Mouse (Mus musculus): ENCODE measurements around the gene Vdac2. TPM values are rescaled to one million over a fixed set of nuclear protein-coding genes. Genes with fewer than 3 reads are reported as not detected.
A peak's percentile ranks its signal among the peaks of the same experiment; 100 is the strongest.

Vdac2 gene
- polyA plus RNA-seq, 1 experiment from 2014 or later, result 269 TPM

DNA sequence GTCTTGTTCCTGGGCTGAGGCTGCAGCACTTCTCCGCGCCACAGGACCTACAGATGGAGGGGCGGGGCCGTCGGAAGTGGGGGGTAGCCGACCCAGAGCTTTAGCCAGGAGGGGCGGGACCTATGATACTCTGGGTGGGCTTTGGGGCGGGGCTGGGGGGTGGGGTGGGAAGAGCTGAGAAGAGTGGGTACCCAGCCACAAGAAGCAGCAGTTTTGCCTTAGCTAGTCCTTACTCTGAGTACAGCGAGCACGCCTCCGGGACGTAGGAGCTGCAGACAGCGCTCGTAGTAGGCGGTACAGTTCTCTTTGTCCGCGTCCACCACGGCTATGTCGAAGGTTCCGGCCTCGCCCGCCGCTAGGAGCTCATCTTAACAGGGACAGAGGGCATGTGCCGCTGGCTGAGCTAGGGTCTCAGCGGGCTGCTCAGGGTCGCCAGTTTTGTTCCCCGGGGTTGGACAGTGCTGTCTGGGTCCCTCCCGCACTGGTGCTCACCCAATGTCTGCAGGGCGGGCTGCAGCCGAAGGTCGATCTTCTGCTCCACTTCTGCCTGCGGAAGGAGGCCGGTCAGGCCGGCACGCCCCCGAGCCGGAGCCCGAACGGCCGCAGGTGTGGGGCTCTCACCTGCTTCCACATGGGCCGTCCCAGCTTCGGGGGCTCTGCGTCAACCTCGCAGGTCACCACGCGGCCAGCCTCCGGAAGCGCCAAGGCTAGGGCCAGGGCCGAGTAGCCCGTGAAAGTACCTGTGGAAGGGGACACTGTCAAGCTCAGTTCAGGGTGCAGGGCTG lies 22.5 kb downstream of the Vdac2 start:
- peaks cover 37% of the 10 kb centered on the region for H3K36me3 ChIP-seq
- no peaks in the 10 kb centered on the region for H3K27me3 ChIP-seq (replicated peaks)
- WGBS, result under 1% methylated on average over 50 of the region's 50 CpGs
- no peaks in the 10 kb centered on the region for H3K9me3 ChIP-seq
- peak overlapping the region; percentile 64 for H3K4me3 ChIP-seq
- peak overlapping the region; percentile 99 for H3K4me2 ChIP-seq (replicated peaks)
- peaks cover 27% of the 10 kb centered on the region for H3K4me1 ChIP-seq
- H3K9ac ChIP-seq, result peak overlapping the region; percentile 68
- ATAC-seq (ENCODE audit: low FRiP score, low read depth), result peak; percentile 37
- H3K27ac ChIP-seq, result 0 out of 2 replicates have a peak overlapping the region, but pooled peaks have one; percentile 7

DNA sequence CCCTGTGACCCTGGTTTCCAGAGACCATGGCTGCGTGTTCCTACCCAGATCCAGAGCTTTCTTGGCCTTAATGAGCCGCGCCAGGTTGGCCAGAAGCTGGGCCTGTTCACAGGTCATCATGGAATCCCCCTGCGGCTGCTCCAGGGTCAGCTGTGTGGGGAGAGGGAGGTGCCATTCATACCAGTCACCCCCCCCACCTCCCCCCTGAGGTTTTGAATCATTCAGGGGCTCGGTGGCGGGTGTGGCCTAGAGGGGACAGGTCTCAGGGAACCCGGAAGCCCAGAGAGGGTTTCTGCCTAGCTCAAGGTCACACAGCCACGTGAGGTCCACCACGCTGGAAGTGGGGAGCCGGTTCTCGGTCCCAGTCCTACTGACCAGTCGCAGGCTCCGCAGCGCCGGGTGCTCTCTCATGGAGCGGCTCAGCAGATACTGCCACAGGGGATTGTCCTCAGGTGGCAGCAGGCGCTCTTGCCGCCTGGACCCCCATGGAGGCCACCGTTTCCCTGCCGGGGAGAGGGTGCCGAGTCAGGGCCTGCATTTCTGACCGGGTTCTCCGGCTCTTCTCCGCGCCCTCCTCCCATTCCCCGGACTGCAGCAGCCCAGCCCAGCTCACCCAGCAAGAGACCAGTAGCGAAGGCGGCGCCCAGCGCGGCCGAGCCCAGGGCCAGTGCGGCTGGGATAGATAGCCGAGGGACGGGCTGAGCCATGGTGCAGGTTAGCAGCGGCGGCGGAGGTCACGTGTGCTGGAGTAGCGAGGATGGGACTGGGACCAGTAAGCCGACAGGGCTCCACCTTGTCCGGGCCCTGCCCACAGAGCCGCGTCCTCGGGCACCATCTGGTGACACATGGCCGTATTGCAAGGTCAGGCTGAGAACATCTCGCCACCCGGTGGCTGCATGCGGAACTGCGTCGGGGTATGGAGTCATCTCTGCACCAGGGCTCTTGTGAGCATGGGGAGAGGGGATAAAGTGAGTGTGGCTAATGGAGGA lies 23.4 kb downstream of the Vdac2 start, which contains the start of gene Comtd1:
Gene Comtd1, minus strand, starts transcription at position 812 of the 989 bp plus-strand sequence.
- Histone ChIP-seq H3K4me1 (peaks cover 27% of the 10 kb centered on the region), H3K9me3 (no peaks in the 10 kb centered on the region), H3K4me3 (peak within 1 kb of the TSS; percentile 64), H3K36me3 (peaks cover 29% of the 10 kb centered on the region), H3K27ac (0 out of 2 replicates have a peak within 1 kb of the TSS, but pooled peaks have one; percentile 7), H3K4me2 (replicated peaks) (peak within 1 kb of the TSS; percentile 99), H3K27me3 (replicated peaks) (no peaks in the 10 kb centered on the region), H3K9ac (peak within 1 kb of the TSS; percentile 68)
- ATAC-seq (ENCODE audit: low FRiP score, low read depth), result peak; percentile 86
- WGBS, result under 1% methylated on average over 51 of the region's 51 CpGs

DNA sequence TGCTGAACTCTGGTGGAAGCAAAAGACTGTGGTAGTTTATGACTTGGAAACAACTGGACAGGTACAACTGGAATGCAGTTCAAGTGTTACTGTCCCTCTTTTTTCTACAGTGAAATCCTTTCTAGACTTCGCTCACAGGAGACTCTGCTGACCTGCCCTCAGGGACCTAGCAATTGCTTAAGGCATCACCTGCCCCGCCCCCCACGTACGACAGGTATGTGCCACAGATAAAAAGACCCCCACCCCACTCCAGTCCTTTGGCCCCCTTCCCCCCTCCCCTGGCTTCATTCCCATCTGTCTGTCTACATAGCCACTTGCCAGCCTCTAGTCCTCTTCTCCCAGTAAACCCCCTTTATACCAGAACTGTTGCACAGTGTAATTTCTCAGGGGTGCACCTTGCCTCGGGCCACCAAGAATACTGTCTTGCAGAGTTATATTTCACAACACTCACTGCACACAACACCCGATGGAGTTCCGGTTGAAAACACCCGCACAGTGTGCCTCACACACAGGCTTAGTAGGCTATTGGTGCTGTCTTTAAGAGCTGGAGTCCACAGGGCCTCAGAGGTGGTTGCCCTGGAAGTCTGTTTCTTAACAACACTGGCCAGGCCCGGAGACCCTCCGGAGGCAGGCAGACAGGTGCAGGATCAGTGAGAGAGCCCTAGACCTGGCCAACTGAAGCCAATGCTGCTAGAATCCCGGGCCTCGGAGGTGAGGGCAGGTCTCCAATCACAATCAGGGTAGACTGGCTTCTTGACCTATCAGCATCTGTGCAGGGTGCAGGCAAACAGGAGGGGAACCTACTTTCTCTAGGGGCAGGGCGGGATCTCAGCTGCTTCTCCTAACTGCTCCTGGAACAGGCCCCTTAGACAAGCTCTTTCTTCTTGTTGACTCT lies 24.7 kb downstream of the Vdac2 start:
- no peaks in the 10 kb centered on the region for H3K27me3 ChIP-seq (replicated peaks)
- no peak overlapping the region for H3K9ac ChIP-seq
- WGBS, result 89% methylated on average over 13 of the region's 13 CpGs
- no peak for ATAC-seq (ENCODE audit: low FRiP score, low read depth)
- H3K36me3 ChIP-seq, result peaks cover 16% of the 10 kb centered on the region
- H3K9me3 ChIP-seq, result no peaks in the 10 kb centered on the region
- peaks cover 30% of the 10 kb centered on the region for H3K4me1 ChIP-seq
- H3K4me2 ChIP-seq (replicated peaks), result no peak overlapping the region
- no peak overlapping the region for H3K27ac ChIP-seq
- H3K4me3 ChIP-seq, result no peak overlapping the region

DNA sequence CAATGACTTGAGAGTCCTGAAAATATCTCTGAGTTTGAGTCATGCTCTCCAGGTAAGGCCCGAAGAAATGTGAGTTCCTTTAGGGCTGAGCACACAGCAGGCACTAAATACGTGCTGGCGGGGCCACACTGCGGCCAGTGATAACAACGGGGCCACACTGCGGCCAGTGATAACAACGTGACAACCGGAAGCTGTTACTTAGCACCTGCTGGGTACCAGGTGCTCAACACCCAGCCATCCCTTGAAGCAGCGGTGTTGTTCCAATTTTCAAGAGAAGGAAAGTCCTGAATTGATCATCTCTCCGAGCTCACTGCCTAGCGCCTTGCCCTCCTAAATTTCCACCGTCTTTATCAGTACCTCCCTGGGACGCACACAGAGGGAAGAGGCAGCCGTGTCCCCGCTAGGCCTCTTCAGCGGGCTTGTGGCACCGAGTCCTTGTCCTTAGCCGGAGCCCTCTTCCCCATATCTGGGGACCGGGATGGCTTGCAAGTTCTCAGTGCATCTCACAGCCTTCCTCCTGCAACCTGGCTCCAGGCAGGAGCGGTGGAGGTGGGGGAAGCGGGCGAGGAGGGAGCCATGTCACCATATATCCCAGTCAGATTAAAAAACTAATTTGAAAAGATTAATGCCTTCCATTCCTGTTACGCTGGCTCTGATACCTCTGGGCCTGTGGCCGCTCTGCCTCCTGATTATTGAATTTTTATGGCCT lies 25.5 kb downstream of the Vdac2 start:
- Histone ChIP-seq H3K9me3 (no peaks in the 10 kb centered on the region), H3K4me3 (no peak overlapping the region), H3K4me2 (replicated peaks) (no peak overlapping the region), H3K36me3 (peaks cover 9% of the 10 kb centered on the region), H3K27me3 (replicated peaks) (no peaks in the 10 kb centered on the region), H3K9ac (no peak overlapping the region), H3K4me1 (peaks cover 35% of the 10 kb centered on the region), H3K27ac (no peak overlapping the region)
- ATAC-seq (ENCODE audit: low FRiP score, low read depth), result no peak
- WGBS, result 81% methylated on average over 24 of the region's 24 CpGs

DNA sequence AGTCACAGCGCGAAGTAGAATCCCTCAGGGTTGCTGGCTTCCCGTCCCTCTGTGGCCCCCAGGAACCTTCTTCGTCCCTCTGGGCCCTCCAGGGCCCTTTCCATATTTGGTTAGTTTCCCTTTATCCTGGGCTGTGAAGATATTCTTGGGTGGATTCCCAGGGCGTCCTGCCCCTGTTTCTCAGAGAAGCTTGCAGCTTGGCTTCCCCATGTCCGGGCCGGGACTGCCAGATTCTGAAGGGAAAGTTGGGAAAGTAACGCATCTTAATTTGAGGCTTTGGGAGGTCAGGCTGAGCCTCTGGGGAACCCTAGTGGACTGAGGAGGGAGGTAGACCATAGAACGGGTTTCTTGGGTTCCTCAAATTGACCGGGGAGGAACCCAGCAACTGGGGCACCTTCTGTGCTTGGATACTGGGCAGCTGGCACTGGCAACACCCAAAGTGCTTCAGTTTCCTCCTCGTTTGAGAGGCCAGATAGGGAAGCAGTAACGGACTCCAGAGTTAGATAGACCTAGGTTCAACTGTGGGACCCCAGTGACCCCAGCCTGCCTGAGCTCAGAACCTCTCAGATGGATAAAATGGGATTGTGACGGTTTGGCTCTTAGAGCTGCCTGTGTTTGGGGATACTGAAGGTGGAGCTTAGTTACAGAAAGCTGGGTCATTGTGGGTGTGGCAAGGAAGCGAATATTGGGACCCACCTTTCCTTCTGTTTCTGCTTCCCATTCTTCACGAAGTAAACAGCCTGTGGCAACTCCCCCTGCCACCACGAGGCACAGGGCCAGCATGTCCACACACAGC lies 27.2 kb downstream of the Vdac2 start:
- no peak overlapping the region for H3K4me3 ChIP-seq
- no peak overlapping the region for H3K27ac ChIP-seq
- H3K9me3 ChIP-seq, result no peaks in the 10 kb centered on the region
- no peak for ATAC-seq (ENCODE audit: low FRiP score, low read depth)
- WGBS, result 83% methylated on average over 16 of the region's 16 CpGs
- H3K4me2 ChIP-seq (replicated peaks), result no peak overlapping the region
- H3K27me3 ChIP-seq (replicated peaks), result no peaks in the 10 kb centered on the region
- H3K36me3 ChIP-seq, result no peaks in the 10 kb centered on the region
- no peak overlapping the region for H3K9ac ChIP-seq
- peaks cover 42% of the 10 kb centered on the region for H3K4me1 ChIP-seq

DNA sequence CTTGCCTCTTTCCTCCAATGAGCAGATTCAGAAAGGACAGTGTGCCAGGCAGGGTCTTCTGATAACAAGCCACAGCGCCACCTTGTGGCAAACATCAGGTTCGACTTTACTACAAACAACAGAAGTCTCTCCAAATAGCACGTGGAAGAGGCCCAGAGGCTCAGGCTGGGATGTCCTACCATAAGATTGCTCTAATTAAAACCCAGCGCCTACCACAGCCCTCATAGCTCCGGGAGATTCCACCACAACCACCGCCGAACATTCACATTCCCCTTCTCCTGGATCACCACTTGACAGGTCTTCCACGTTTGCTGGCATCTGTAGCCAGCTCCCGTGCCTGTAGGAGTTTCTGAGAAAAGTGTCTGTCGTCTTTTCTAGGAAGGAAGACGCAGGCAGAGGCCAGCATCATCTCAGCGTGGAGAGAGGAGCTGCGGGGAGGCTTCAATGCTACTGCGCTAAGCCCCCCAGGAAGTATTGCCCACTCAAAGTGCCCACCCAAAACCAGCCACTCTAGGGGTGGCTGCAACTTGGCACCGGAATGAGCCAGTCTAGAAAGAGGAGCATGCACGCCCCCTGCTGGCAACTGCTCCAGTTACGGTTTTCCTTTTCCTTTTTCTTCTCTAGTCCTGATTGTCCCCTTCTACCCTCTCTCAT lies 28.5 kb downstream of the Vdac2 start:
- Histone ChIP-seq H3K36me3 (no peaks in the 10 kb centered on the region), H3K27me3 (replicated peaks) (no peaks in the 10 kb centered on the region), H3K9ac (0 out of 2 replicates have a peak overlapping the region, but pooled peaks have one; percentile 6), H3K4me1 (peaks cover 29% of the 10 kb centered on the region), H3K9me3 (no peaks in the 10 kb centered on the region), H3K27ac (no peak overlapping the region), H3K4me2 (replicated peaks) (peak overlapping the region; percentile 47), H3K4me3 (no peak overlapping the region)
- ATAC-seq (ENCODE audit: low FRiP score, low read depth), result no peak
- WGBS, result 12% methylated on average over 17 of the region's 17 CpGs

DNA sequence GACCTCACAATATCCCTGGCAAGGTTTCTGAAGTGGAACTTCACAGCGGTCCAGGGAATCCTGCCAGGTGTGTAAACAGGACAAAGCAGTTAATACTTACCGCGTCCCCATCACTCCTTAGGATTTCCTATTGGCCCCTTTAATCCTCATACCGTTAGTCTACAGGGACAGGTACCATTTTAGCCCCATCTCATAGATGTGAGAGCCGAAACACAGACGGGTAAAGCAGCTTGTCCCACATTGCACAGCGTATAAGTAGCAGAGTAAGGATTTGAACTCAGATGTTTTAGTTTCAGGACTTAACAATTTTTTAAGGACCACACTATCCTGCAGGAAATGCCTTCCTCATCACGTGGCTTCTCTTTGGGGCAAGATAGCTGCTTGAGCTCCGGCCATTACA lies 29.2 kb downstream of the Vdac2 start:
- no peak for ATAC-seq (ENCODE audit: low FRiP score, low read depth)
- no peaks in the 10 kb centered on the region for H3K36me3 ChIP-seq
- no peaks in the 10 kb centered on the region for H3K9me3 ChIP-seq
- no peak overlapping the region for H3K4me3 ChIP-seq
- H3K27ac ChIP-seq, result no peak overlapping the region
- WGBS, result 84% methylated on average over 9 of the region's 9 CpGs
- no peak overlapping the region for H3K9ac ChIP-seq
- H3K27me3 ChIP-seq (replicated peaks), result no peaks in the 10 kb centered on the region
- H3K4me2 ChIP-seq (replicated peaks), result peak overlapping the region; percentile 47; the same call in 1 of the 2 replicates
- H3K4me1 ChIP-seq, result peaks cover 29% of the 10 kb centered on the region

DNA sequence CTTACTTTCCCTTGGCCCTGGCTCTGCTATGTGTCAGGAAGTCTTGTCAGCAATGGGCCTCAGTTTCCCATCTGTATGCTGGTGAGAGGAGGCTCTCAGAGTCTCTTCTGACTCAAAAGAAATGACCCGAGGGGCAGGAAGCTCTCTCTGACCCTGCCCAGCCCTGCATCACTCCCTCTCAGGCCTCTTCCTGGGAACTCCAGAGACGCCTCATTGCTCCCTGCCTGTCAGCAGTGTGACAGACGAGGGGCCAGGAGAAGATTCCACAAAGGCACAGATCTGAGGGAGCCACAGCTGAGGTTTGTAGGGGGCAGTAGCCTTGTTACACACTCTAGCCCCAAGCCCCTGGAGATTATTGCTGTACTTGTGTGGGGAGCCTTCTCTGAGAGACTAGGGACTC lies 30.9 kb downstream of the Vdac2 start:
- H3K9me3 ChIP-seq, result no peaks in the 10 kb centered on the region
- no peaks in the 10 kb centered on the region for H3K36me3 ChIP-seq
- H3K9ac ChIP-seq, result no peak overlapping the region
- H3K4me3 ChIP-seq, result no peak overlapping the region
- H3K4me1 ChIP-seq, result peaks cover 24% of the 10 kb centered on the region
- H3K27me3 ChIP-seq (replicated peaks), result no peaks in the 10 kb centered on the region
- no peak for ATAC-seq (ENCODE audit: low FRiP score, low read depth)
- WGBS, result 10% methylated on average over 3 of the region's 3 CpGs
- no peak overlapping the region for H3K4me2 ChIP-seq (replicated peaks)
- no peak overlapping the region for H3K27ac ChIP-seq

DNA sequence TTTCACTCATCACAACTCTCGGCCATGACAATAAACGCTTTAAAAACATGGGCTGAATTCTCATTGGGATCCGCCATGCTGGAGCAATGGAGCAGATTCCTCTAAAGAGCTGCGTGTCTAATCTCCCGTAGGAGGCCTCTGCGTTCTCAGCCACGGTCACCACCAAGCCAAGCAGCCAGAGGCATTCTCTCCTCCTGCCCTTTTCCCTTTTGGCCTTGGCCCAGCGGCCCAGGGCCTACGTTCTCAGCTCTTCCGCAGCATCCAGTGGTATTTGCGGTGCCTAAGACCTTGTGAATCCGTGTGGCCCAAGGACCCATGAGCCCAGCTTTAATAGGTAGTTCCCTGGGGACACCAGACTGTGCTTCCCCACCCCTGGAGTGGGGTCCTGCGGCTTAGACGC lies 31.8 kb downstream of the Vdac2 start:
- Histone ChIP-seq H3K27me3 (replicated peaks) (no peaks in the 10 kb centered on the region), H3K4me2 (replicated peaks) (no peak overlapping the region), H3K4me3 (no peak overlapping the region), H3K9me3 (no peaks in the 10 kb centered on the region), H3K27ac (no peak overlapping the region), H3K36me3 (no peaks in the 10 kb centered on the region), H3K4me1 (peaks cover 23% of the 10 kb centered on the region), H3K9ac (no peak overlapping the region)
- ATAC-seq (ENCODE audit: low FRiP score, low read depth), result no peak
- 83% methylated on average over 14 of the region's 14 CpGs for WGBS

DNA sequence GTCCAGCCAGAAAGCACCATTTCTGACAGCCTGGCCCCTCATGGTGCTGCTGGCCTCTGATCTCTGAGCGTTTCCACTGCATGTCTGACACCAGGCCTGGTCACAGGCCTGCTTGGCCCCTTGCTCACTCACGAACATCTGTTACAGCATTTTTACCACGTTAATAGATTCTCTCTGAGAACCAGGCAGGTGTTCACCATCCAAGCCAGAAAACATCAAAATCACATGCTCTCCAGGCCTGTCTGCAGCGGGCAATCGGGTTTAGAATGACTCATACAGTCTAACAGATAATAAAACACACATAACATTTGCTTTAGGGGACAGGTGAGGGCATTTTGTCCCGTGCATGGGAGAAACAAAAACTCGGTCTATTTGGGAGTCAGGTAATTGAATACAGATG lies 41.3 kb downstream of the Vdac2 start:
- no peak for ATAC-seq (ENCODE audit: low FRiP score, low read depth)
- Histone ChIP-seq H3K9ac (no peak overlapping the region), H3K36me3 (no peaks in the 10 kb centered on the region), H3K27ac (no peak overlapping the region), H3K4me1 (peaks cover 4% of the 10 kb centered on the region), H3K9me3 (no peaks in the 10 kb centered on the region), H3K4me2 (replicated peaks) (no peak overlapping the region), H3K4me3 (no peak overlapping the region), H3K27me3 (replicated peaks) (no peaks in the 10 kb centered on the region)
- 59% methylated on average over 7 of the region's 7 CpGs for WGBS

Measured in neural tube, embryonic 12.5 days (tissue).